Mouse (Mus musculus) heart, postnatal 0 days (tissue): ENCODE measurements at regions not wholly inside any gene's neighbourhood (a gene's known extent, or its start where the extent isn't known, plus 50 kb on each side); places are given as distances from the start of the nearest gene placed in this dataset.

Source experiments
- ATAC-seq: fragments of 200-750 bp; cut with Nextera tagmentation; 2 replicates; pipeline ENCODE4 v1.8.0; 2017; ENCODE audit warnings: low read depth, moderate number of reproducible peaks, moderate library complexity; ENCODE audit not compliant: insufficient read depth
- DNase-seq: peaks from one replicate; pipeline ENCODE4 v3.0.0-alpha.2; 2016; ENCODE audit warnings: low spot score
- H3K27ac ChIP-seq: fragments of 300-500 bp; sonication (generic); 2 replicates; pipeline ENCODE4 v1.5.1; 2014; ENCODE audit warnings: low read depth, mild to moderate bottlenecking
- H3K27me3 ChIP-seq: fragments of 300-500 bp; sonication (generic); 2 replicates; pipeline ENCODE4 v1.6.1; 2014; ENCODE audit warnings: low read length, mixed read lengths; ENCODE audit not compliant: control insufficient read depth, insufficient read depth
- H3K36me3 ChIP-seq: fragments of 300-500 bp; sonication (generic); replicated peaks from 2 replicates; pipeline ENCODE4 v1.6.1; 2014; ENCODE audit warnings: low read length, mixed read lengths; ENCODE audit not compliant: control insufficient read depth, insufficient read depth
- H3K4me1 ChIP-seq: fragments of 300-500 bp; sonication (generic); 2 replicates; pipeline ENCODE4 v1.6.1; 2014; ENCODE audit warnings: antibody characterized with exemption; ENCODE audit not compliant: control insufficient read depth, insufficient read depth
- H3K4me2 ChIP-seq: fragments of 300-500 bp; sonication (generic); 2 replicates; pipeline ENCODE4 v1.6.1; 2014; ENCODE audit warnings: low read depth, mild to moderate bottlenecking, low read length, moderate library complexity
- H3K4me3 ChIP-seq: fragments of 300-500 bp; sonication (generic); 2 replicates; pipeline ENCODE4 v1.5.1; 2014; ENCODE audit warnings: low read depth, low read length
- H3K9ac ChIP-seq: fragments of 300-500 bp; sonication (generic); replicated peaks from 2 replicates; pipeline ENCODE4 v1.6.1; 2014; ENCODE audit warnings: low read depth, low read length, mixed read lengths
- H3K9me3 ChIP-seq: fragments of 300-500 bp; sonication (generic); replicated peaks from 2 replicates; pipeline ENCODE4 v1.6.1; 2016; ENCODE audit warnings: low read length; ENCODE audit not compliant: control insufficient read depth
- CTCF ChIP-seq: IDR thresholded peaks from 2 replicates; pipeline ENCODE4 v1.5.1; 2016; ENCODE audit warnings: antibody characterized with exemption, control low read depth, low read depth
- EP300 ChIP-seq: IDR thresholded peaks from 2 replicates; pipeline ENCODE4 v1.6.1; 2016; ENCODE audit warnings: antibody characterized with exemption, low read depth
- WGBS: fragments of 180-500 bp; shearing (Covaris S2); extraction: QIAGEN DNeasy Blood & Tissue Kit; methylation state at CpG from one replicate; pipeline ENCODE4 v1.1.7; 2014; 5-methylcytosine and 5-hydroxymethylcytosine counted together

- WGBS = 75% methylated on average over 5 of the region's 5 CpGs
- TF ChIP-seq CTCF (no peak), EP300 (no peak)
- Histone ChIP-seq H3K4me2 (no peak overlapping the region), H3K9ac (no peak overlapping the region), H3K36me3 (no peaks in the 10 kb centered on the region), H3K4me1 (no peaks in the 10 kb centered on the region), H3K9me3 (no peaks in the 10 kb centered on the region), H3K27ac (no peak overlapping the region), H3K4me3 (no peak overlapping the region), H3K27me3 (no peaks in the 10 kb centered on the region)
- DNase-seq (no peak), ATAC-seq (no peak)
These were observed 433.4 kb downstream of the 9430069I07Rik start for GRCm38 (mm10) chr15:33924094-33924890.

GRCm38 (mm10) chr15:33914891-33915290, 442.8 kb downstream of the 9430069I07Rik start:
- H3K36me3 ChIP-seq = no peaks in the 10 kb centered on the region
- no peaks in the 10 kb centered on the region for H3K27me3 ChIP-seq
- WGBS = 55% methylated on average over 1 of the region's 1 CpGs
- H3K27ac ChIP-seq = no peak overlapping the region
- H3K4me2 ChIP-seq = no peak overlapping the region
- no peaks in the 10 kb centered on the region for H3K4me1 ChIP-seq
- ATAC-seq (no peak), DNase-seq (no peak)
- no peak overlapping the region for H3K9ac ChIP-seq
- no peak overlapping the region for H3K4me3 ChIP-seq
- no peak for TF ChIP-seq EP300
- no peak for TF ChIP-seq CTCF
- H3K9me3 ChIP-seq = no peaks in the 10 kb centered on the region

GRCm38 (mm10) chr15:33906727-33907479, 450.8 kb downstream of the 9430069I07Rik start:
- no peak for ATAC-seq
- Histone ChIP-seq H3K4me3 (no peak overlapping the region), H3K4me2 (no peak overlapping the region), H3K27me3 (no peaks in the 10 kb centered on the region), H3K9ac (no peak overlapping the region), H3K9me3 (no peaks in the 10 kb centered on the region), H3K27ac (no peak overlapping the region), H3K4me1 (no peaks in the 10 kb centered on the region), H3K36me3 (no peaks in the 10 kb centered on the region)
- no peak for DNase-seq
- 50% methylated on average over 5 of the region's 5 CpGs for WGBS
- TF ChIP-seq EP300 = no peak
- TF ChIP-seq CTCF = no peak

GRCm38 (mm10) chr15:33896076-33896475, 461.6 kb downstream of the 9430069I07Rik start:
- TF ChIP-seq EP300 (no peak), CTCF (no peak)
- H3K4me3 ChIP-seq = no peak overlapping the region
- H3K4me1 ChIP-seq = no peaks in the 10 kb centered on the region
- no peak overlapping the region for H3K4me2 ChIP-seq
- H3K9ac ChIP-seq = no peak overlapping the region
- no peak for DNase-seq
- H3K9me3 ChIP-seq = no peaks in the 10 kb centered on the region
- H3K36me3 ChIP-seq = no peaks in the 10 kb centered on the region
- 77% methylated on average over 2 of the region's 2 CpGs for WGBS
- ATAC-seq = no peak
- no peak overlapping the region for H3K27ac ChIP-seq
- no peaks in the 10 kb centered on the region for H3K27me3 ChIP-seq

GRCm38 (mm10) chr15:33890606-33891005, 467.1 kb downstream of the 9430069I07Rik start:
- no peak overlapping the region for H3K4me3 ChIP-seq
- no peak overlapping the region for H3K4me2 ChIP-seq
- H3K36me3 ChIP-seq = no peaks in the 10 kb centered on the region
- no peak for DNase-seq
- no peaks in the 10 kb centered on the region for H3K27me3 ChIP-seq
- ATAC-seq = no peak
- no peak overlapping the region for H3K9ac ChIP-seq
- no peaks in the 10 kb centered on the region for H3K9me3 ChIP-seq
- no peaks in the 10 kb centered on the region for H3K4me1 ChIP-seq
- H3K27ac ChIP-seq = no peak overlapping the region
- no peak for TF ChIP-seq CTCF
- no peak for TF ChIP-seq EP300
- 83% methylated on average over 4 of the region's 4 CpGs for WGBS
